Mouse (Mus musculus) embryonic facial prominence, embryonic 10.5 days (tissue): Measurements from ENCODE around the gene B4gat1. TPM values are rescaled to one million over a fixed set of nuclear protein-coding genes. Genes with fewer than 3 reads are reported as not detected.
A peak's percentile ranks its signal among the peaks of the same experiment; 100 is the strongest.

Experiments used
- DNase-seq: peaks from one replicate; pipeline ENCODE4 v3.0.0-alpha.2; 2017; ENCODE audit warnings: low spot score
- H3K27ac ChIP-seq: fragments of 300-500 bp; sonication (generic); replicated peaks from 2 replicates; pipeline ENCODE4 v1.5.1; 2016; ENCODE audit warnings: mild to moderate bottlenecking
- H3K27me3 ChIP-seq: fragments of 300-500 bp; sonication (generic); replicated peaks from 2 replicates; pipeline ENCODE4 v1.6.1; 2016; ENCODE audit warnings: low read depth, mild to moderate bottlenecking; ENCODE audit not compliant: poor library complexity, severe bottlenecking
- H3K36me3 ChIP-seq: fragments of 300-500 bp; sonication (generic); replicated peaks from 2 replicates; pipeline ENCODE4 v1.6.1; 2016; ENCODE audit warnings: mild to moderate bottlenecking, moderate library complexity
- H3K4me1 ChIP-seq: fragments of 300-500 bp; sonication (generic); 2 replicates; pipeline ENCODE4 v1.6.1; 2016
- H3K4me3 ChIP-seq: fragments of 300-500 bp; sonication (generic); 2 replicates; pipeline ENCODE4 v1.5.1; 2016; ENCODE audit warnings: mild to moderate bottlenecking, moderate library complexity
- H3K9me3 ChIP-seq: fragments of 300-500 bp; sonication (generic); 2 replicates; pipeline ENCODE4 v1.6.1; 2016; ENCODE audit warnings: mild to moderate bottlenecking
- WGBS: fragments of 180-500 bp; shearing (Covaris S2); methylation state at CpG from one replicate; pipeline ENCODE4 v1.1.7; 2016; 5-methylcytosine and 5-hydroxymethylcytosine counted together
- polyA plus RNA-seq: library from polyadenylated mRNA; unstranded; fragments of >200 nt; fragmentation: Nextera tagmentation; extraction: Ambion mirVana; gene quantifications from 2 replicates; pipeline ENCODE4 v1.2.1, GENCODE M21; 2016

Gene B4gat1
- polyA plus RNA-seq, 1 experiment from 2014 or later = 36.1 TPM

DNA sequence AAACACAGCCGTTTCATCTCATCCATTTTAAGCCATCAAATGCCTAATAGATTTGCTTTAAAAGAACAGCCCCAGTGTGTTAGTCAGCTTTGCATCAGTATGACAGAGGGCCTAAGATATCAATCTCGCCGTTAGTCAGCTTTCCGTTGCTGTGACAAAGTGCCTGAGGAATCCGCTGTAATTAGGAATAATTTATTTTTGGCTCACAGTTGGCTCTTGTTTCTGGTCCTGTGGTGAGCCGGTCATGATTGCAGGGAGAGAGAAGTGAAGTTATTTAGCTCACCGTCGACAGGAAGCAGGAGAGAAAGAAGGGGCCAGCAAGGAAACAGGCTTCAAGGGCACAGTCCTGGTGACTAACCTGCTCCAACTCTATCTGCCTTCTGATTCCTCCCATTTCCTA lies 25.5 kb upstream of the B4gat1 start:
- WGBS = 71% methylated on average over 8 of the region's 8 CpGs
- no peak for DNase-seq
- Histone ChIP-seq H3K4me1 (peaks cover 12% of the 10 kb centered on the region), H3K9me3 (no peaks in the 10 kb centered on the region), H3K4me3 (no peak overlapping the region), H3K36me3 (no peaks in the 10 kb centered on the region), H3K27ac (no peak overlapping the region), H3K27me3 (no peaks in the 10 kb centered on the region)

DNA sequence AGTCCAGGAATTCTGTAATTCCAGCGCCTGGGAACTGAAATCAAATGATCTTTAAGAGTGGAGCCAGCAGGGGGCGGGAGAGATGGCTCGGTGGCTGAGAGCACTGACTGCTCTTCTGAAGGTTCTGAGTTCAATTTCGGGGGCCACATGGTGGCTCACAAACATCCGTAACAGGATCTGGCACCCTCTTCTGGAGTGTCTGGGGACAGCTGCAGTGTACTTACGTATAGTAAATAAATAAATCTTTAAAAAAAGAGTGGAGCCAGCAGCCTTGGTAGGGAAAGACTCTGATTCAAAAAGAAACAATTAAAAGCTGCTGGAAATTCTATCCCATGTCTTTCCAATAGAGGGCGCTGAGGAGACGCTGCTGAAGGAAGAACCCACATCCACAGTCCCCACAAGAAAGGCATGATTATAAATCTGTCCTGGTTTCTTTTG lies 23.6 kb upstream of the B4gat1 start:
- DNase-seq = peak; percentile 50
- no peaks in the 10 kb centered on the region for H3K36me3 ChIP-seq
- no peak overlapping the region for H3K27ac ChIP-seq
- H3K9me3 ChIP-seq = no peaks in the 10 kb centered on the region
- H3K4me1 ChIP-seq = peaks cover 12% of the 10 kb centered on the region
- H3K4me3 ChIP-seq = no peak overlapping the region
- 20% methylated on average over 8 of the region's 8 CpGs for WGBS
- H3K27me3 ChIP-seq = no peaks in the 10 kb centered on the region

DNA sequence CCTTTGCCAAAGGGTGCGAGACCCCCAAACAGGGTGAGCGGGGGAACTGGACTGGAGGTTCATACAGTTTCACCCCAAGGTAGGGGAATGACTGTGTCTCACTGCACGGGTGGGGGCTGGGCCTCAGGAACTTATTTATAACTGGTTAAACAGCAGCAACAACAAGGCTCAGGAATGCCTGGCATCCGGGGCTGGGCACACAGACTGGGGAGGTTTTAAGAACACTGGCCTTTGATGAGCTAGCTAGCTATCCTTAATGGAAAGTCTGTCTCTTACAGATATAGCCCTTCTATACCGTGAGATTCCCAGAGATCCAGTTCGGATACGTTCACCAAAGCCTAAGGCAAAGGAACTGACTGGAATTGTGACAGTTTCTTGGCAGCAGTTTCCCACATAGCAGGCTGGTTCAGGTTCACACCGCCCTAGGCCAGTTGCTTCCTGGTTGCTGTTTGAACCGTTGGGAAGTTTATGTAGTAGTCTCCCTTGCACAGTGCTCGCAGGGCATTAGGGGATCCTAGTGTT lies 22.3 kb upstream of the B4gat1 start:
- DNase-seq = peak; percentile 40
- no peak overlapping the region; the same call in 1 of the 2 replicates for H3K27ac ChIP-seq
- no peaks in the 10 kb centered on the region for H3K36me3 ChIP-seq
- no peaks in the 10 kb centered on the region for H3K27me3 ChIP-seq
- peaks cover 12% of the 10 kb centered on the region for H3K4me1 ChIP-seq
- no peaks in the 10 kb centered on the region for H3K9me3 ChIP-seq
- WGBS = 39% methylated on average over 10 of the region's 10 CpGs
- H3K4me3 ChIP-seq = no peak overlapping the region

DNA sequence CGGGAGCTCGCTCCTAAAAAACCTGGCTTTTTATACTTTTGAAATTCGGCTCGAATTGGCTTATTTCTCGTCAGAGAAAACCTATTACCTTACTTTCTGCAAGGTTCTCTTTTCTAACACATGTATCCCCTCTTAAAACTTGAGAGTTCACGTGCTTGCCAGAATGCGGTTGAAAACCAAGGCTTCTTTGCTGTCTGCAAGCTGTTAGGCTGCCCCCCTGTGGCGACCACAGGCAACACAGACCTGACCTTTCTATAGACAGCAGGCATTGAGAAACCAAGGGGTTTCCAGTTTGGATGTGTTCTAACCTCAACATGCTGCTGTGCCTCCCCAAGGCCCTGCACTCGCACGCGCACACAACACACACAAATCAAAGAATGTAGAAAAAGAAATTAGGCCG lies 21.8 kb upstream of the B4gat1 start:
- H3K4me1 ChIP-seq = peaks cover 12% of the 10 kb centered on the region
- 21% methylated on average over 12 of the region's 12 CpGs for WGBS

DNA sequence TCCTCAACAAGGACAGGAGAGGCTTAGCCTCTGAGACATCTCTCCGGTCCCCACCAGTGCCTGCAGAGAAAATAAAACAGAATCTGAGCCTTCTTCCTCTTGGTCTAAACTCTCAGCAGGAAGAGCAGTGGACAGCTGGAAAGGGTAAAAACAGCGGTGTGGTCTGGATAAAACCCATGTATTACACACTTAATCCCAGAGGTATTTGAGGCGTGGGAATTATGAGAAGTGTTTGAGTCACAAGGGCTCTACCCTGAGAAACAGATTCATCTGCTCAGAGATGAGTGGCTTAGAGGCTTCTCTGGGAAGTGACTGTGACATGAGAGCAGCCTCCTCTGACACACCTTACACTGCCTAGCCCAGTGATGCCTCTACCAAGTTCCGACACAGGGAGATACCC lies 21.0 kb upstream of the B4gat1 start:
- Histone ChIP-seq H3K9me3 (no peaks in the 10 kb centered on the region), H3K27me3 (no peaks in the 10 kb centered on the region), H3K4me1 (peaks cover 12% of the 10 kb centered on the region), H3K27ac (no peak overlapping the region), H3K36me3 (no peaks in the 10 kb centered on the region), H3K4me3 (no peak overlapping the region)
- DNase-seq = no peak
- 84% methylated on average over 4 of the region's 4 CpGs for WGBS

More for the DNA sequence above, 21.8 kb upstream of the B4gat1 start:
- Histone ChIP-seq H3K4me3 (peak overlapping the region; percentile 26; the same call in 1 of the 2 replicates), H3K9me3 (no peaks in the 10 kb centered on the region), H3K27me3 (no peaks in the 10 kb centered on the region), H3K27ac (no peak overlapping the region; the same call in 1 of the 2 replicates), H3K36me3 (no peaks in the 10 kb centered on the region)
- DNase-seq = peak; percentile 84

DNA sequence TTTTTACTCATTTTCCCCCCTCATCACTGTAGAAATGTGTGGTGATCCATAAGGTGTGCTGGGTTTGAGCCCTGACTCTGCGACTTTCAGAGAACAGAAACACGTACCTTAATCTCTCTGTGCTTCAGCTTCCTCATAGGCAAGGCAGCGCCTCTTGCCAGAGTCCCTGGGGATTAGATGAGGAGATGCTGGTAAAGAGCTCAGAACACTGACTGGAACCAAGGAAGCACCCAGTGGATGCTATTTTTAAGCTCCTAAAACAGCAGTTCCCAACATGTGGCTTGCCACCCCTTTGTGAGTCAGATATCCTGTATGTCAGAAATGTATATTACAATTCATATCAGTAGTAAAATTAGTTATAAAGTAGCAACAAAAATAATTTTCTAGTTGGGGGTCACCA lies 20.4 kb upstream of the B4gat1 start:
- Histone ChIP-seq H3K4me3 (no peak overlapping the region), H3K9me3 (no peaks in the 10 kb centered on the region), H3K36me3 (no peaks in the 10 kb centered on the region), H3K27me3 (no peaks in the 10 kb centered on the region), H3K4me1 (peaks cover 13% of the 10 kb centered on the region), H3K27ac (no peak overlapping the region)
- no peak for DNase-seq
- WGBS = 73% methylated on average over 3 of the region's 3 CpGs

DNA sequence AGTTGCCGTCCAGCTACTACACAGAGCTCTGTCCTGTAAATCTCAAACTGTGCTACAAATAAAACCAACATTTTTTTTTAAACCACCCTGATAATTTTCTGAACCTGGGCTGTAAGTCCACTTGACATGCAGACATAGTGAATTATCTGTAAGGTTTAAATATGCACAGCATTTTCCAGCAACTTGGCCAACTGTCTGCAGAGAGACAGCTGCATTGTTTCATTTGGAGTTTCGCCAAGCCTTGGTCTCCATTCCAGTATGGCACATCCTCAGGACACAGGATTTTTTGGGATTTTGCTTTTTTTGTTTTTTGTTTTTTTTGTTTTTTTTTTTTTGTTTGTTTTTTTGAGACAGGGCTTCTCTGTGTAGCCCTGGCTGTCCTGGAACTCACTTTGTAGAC lies 17.2 kb upstream of the B4gat1 start:
- no peak for DNase-seq
- Histone ChIP-seq H3K4me3 (no peak overlapping the region), H3K27ac (no peak overlapping the region), H3K27me3 (no peaks in the 10 kb centered on the region), H3K36me3 (peaks cover 7% of the 10 kb centered on the region), H3K9me3 (no peaks in the 10 kb centered on the region), H3K4me1 (peaks cover 23% of the 10 kb centered on the region)
- WGBS = 93% methylated on average over 2 of the region's 2 CpGs

GRCm38 (mm10) chr19:5023621-5024479 lies 14.8 kb upstream of the B4gat1 start, which contains the start of gene Slc29a2:
Gene Slc29a2 (plus strand): TSS chr19:5023860.
- H3K27me3 ChIP-seq = no peaks in the 10 kb centered on the region
- peak within 1 kb of the TSS; percentile 73 for H3K4me3 ChIP-seq
- peaks cover 31% of the 10 kb centered on the region for H3K36me3 ChIP-seq
- H3K4me1 ChIP-seq = peaks cover 18% of the 10 kb centered on the region
- H3K27ac ChIP-seq = peak within 1 kb of the TSS; percentile 91
- DNase-seq = peak; percentile 96
- H3K9me3 ChIP-seq = no peaks in the 10 kb centered on the region
- WGBS = under 1% methylated on average over 62 of the region's 62 CpGs

- peaks cover 54% of the 10 kb centered on the region for H3K36me3 ChIP-seq
- peaks cover 18% of the 10 kb centered on the region for H3K4me1 ChIP-seq
- WGBS = 89% methylated on average over 8 of the region's 8 CpGs
- H3K27ac ChIP-seq = no peak overlapping the region
- H3K9me3 ChIP-seq = no peaks in the 10 kb centered on the region
- H3K4me3 ChIP-seq = no peak overlapping the region
- no peaks in the 10 kb centered on the region for H3K27me3 ChIP-seq
- DNase-seq = no peak
Observed at GRCm38 (mm10) chr19:5026111-5026510, 12.5 kb upstream of the B4gat1 start.

- WGBS = 80% methylated on average over 3 of the region's 3 CpGs
- Histone ChIP-seq H3K4me1 (peaks cover 6% of the 10 kb centered on the region), H3K36me3 (peaks cover 49% of the 10 kb centered on the region), H3K27ac (no peak overlapping the region), H3K9me3 (no peaks in the 10 kb centered on the region), H3K27me3 (no peaks in the 10 kb centered on the region), H3K4me3 (no peak overlapping the region)
- no peak for DNase-seq
Observed at GRCm38 (mm10) chr19:5032686-5033085, 5.9 kb upstream of the B4gat1 start.

DNA sequence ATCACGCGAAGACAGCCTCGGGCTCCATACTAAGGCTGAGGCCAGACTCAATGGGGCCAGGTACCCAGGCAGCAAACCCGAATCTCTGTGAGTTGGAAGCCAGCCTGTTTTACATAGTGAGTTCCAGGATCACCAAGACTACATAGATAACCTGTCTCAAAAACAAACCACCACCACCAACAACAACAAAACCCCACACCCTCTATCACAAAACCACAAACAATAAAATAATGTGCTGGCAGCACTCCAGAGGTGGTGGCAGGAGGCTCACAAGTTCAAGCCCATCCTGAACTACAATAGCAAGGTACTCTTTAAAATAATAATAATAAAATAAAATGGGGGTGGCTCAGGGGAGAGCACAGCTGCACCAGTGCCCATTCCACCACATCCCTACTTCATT lies 2.0 kb upstream of the B4gat1 start:
- no peak overlapping the region for H3K27ac ChIP-seq
- H3K27me3 ChIP-seq = peaks cover 7% of the 10 kb centered on the region; the same call in 1 of the 2 replicates
- no peaks in the 10 kb centered on the region for H3K9me3 ChIP-seq
- H3K4me3 ChIP-seq = no peak overlapping the region
- peaks cover 33% of the 10 kb centered on the region for H3K4me1 ChIP-seq
- 82% methylated on average over 4 of the region's 4 CpGs for WGBS
- no peak for DNase-seq
- H3K36me3 ChIP-seq = peaks cover 10% of the 10 kb centered on the region

GRCm38 (mm10) chr19:5037678-5038571 lies 701 bp upstream of the B4gat1 start:
- H3K4me3 ChIP-seq = peak overlapping the region; percentile 95
- no peaks in the 10 kb centered on the region for H3K9me3 ChIP-seq
- H3K27me3 ChIP-seq = peaks cover 7% of the 10 kb centered on the region; the same call in 1 of the 2 replicates
- peaks cover 4% of the 10 kb centered on the region; the same call in 1 of the 2 replicates for H3K36me3 ChIP-seq
- peak; percentile 90 for DNase-seq
- peaks cover 45% of the 10 kb centered on the region for H3K4me1 ChIP-seq
- H3K27ac ChIP-seq = peak overlapping the region; percentile 95
- 6% methylated on average over 32 of the region's 32 CpGs for WGBS
